31 mouse cellular contexts compared by ENCODE assay signal in the genomic region with DNA sequence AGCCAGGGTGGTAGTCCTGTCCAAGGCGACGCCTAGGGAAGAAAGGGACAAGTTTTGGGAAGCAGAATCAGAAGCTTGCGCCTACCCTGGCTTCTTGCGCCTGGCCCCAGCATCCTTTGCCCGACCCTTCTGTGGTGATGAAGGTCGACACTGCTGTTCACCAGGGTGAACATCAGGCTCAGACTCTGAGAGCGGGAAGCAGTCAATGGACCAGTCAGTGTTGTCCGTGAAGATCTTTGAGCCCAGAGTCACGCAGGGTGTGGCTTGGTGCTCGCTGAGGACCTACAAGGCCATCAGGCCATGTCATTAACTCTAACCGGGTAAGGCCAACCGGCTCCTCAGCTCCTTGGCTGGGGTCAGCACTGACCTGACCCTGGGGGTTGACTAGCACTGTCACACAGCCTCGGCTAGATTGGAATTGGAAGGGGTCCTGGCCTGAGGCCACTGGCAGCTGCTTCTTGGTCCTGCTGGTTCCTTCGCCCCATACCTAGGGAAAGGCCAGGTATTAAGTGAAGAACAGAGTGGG. TPM values are rescaled to one million over a fixed set of nuclear protein-coding genes. Genes with fewer than 3 reads are reported as not detected.
A peak's percentile ranks its signal among the peaks of the same experiment; 100 is the strongest.
DNase-seq lines count a peak whose midpoint lies in the region; ATAC-seq and TF ChIP-seq lines count a peak whose summit lies in the region.
"Had no signal": no experiment of that assay in that cellular context is flagged by ENCODE, and none has a peak within 500 bp of the region (broad histone marks: within the 10 kb centered on the region; RNA-seq: fewer than 3 reads in every experiment).

No protein-coding gene starts in this region.

- ATAC-seq in forebrain, postnatal 0 days, result no peak
- no peak for ATAC-seq in intestine, postnatal 0 days
- ATAC-seq in intestine, embryonic 15.5 days, result no peak
- no peak for ATAC-seq in midbrain, embryonic 11.5 days (ENCODE audit: low FRiP score)
- no peak for ATAC-seq in midbrain, embryonic 15.5 days (replicated peaks)
- ATAC-seq in liver, embryonic 16.5 days (ENCODE audit: low read depth), result no peak
- ATAC-seq: activated CD4-positive, CD25-positive, alpha-beta regulatory T cell, adult 4 months; forebrain, embryonic 14.5 days had no signal

- peaks cover 30% of the 10 kb centered on the region for H3K4me1 ChIP-seq in forebrain, embryonic 10.5 days
- no peaks in the 10 kb centered on the region for H3K4me1 ChIP-seq in forebrain, postnatal 0 days (ENCODE audit: insufficient read depth)
- H3K4me1 ChIP-seq in intestine, postnatal 0 days (replicated peaks; ENCODE audit: control insufficient read depth, insufficient read depth, low read length), result peaks cover 7% of the 10 kb centered on the region; the same call in 1 of the 2 replicates
- peaks cover 26% of the 10 kb centered on the region for H3K4me1 ChIP-seq in intestine, embryonic 15.5 days (replicated peaks)
- H3K4me1 ChIP-seq in midbrain, embryonic 11.5 days (ENCODE audit: control insufficient read depth, insufficient read depth, low read length), result peaks cover 5% of the 10 kb centered on the region
- peaks cover 8% of the 10 kb centered on the region for H3K4me1 ChIP-seq in midbrain, embryonic 15.5 days
- H3K4me1 ChIP-seq in liver, embryonic 16.5 days (ENCODE audit: control insufficient read depth, low read depth, low read length), result peaks cover 72% of the 10 kb centered on the region

- H3K9ac ChIP-seq in forebrain, postnatal 0 days, result no peak overlapping the region
- no peak overlapping the region for H3K9ac ChIP-seq in intestine, postnatal 0 days (ENCODE audit: low read depth, low read length)
- no peak overlapping the region for H3K9ac ChIP-seq in intestine, embryonic 15.5 days
- no peak overlapping the region for H3K9ac ChIP-seq in midbrain, embryonic 11.5 days (ENCODE audit: low read length)
- H3K9ac ChIP-seq in midbrain, embryonic 15.5 days, result no peak overlapping the region
- H3K9ac ChIP-seq in liver, embryonic 16.5 days (ENCODE audit: low read depth, low read length), result no peak overlapping the region; the same call in 1 of the 2 replicates
- H3K9ac ChIP-seq: heart, embryonic 15.5 days; hindbrain, embryonic 14.5 days; kidney, embryonic 15.5 days; lung, embryonic 14.5 days had no signal

- H3K9me3 ChIP-seq in forebrain, embryonic 10.5 days, result no peaks in the 10 kb centered on the region
- no peaks in the 10 kb centered on the region for H3K9me3 ChIP-seq in forebrain, postnatal 0 days (ENCODE audit: low read length)
- H3K9me3 ChIP-seq in intestine, postnatal 0 days (ENCODE audit: control insufficient read depth), result no peaks in the 10 kb centered on the region
- no peaks in the 10 kb centered on the region for H3K9me3 ChIP-seq in intestine, embryonic 15.5 days
- no peaks in the 10 kb centered on the region for H3K9me3 ChIP-seq in midbrain, embryonic 11.5 days (ENCODE audit: control insufficient read depth, low read length)
- no peaks in the 10 kb centered on the region for H3K9me3 ChIP-seq in midbrain, embryonic 15.5 days
- no peaks in the 10 kb centered on the region for H3K9me3 ChIP-seq in liver, embryonic 16.5 days (replicated peaks; ENCODE audit: control insufficient read depth, low read length)
- H3K9me3 ChIP-seq: heart, embryonic 15.5 days; kidney, embryonic 15.5 days had no signal

- no peaks in the 10 kb centered on the region for H3K36me3 ChIP-seq in forebrain, embryonic 10.5 days (replicated peaks)
- H3K36me3 ChIP-seq in forebrain, postnatal 0 days (ENCODE audit: insufficient read depth), result no peaks in the 10 kb centered on the region
- H3K36me3 ChIP-seq in intestine, postnatal 0 days (ENCODE audit: control insufficient read depth, insufficient read depth), result no peaks in the 10 kb centered on the region
- H3K36me3 ChIP-seq in intestine, embryonic 15.5 days, result no peaks in the 10 kb centered on the region
- no peaks in the 10 kb centered on the region for H3K36me3 ChIP-seq in midbrain, embryonic 11.5 days (ENCODE audit: control insufficient read depth, insufficient read depth, low read length)
- H3K36me3 ChIP-seq in midbrain, embryonic 15.5 days (replicated peaks), result no peaks in the 10 kb centered on the region
- H3K36me3 ChIP-seq in liver, embryonic 16.5 days (ENCODE audit: control insufficient read depth, insufficient read depth), result no peaks in the 10 kb centered on the region
- H3K36me3 ChIP-seq: heart, embryonic 15.5 days; kidney, embryonic 15.5 days had no signal

- WGBS in forebrain, embryonic 10.5 days, result 91% methylated on average over 14 of the region's 14 CpGs
- 89% methylated on average over 14 of the region's 14 CpGs for WGBS in forebrain, postnatal 0 days
- WGBS in intestine, postnatal 0 days, result 70% methylated on average over 14 of the region's 14 CpGs
- 81% methylated on average over 14 of the region's 14 CpGs for WGBS in intestine, embryonic 15.5 days
- 94% methylated on average over 14 of the region's 14 CpGs for WGBS in midbrain, embryonic 11.5 days
- 91% methylated on average over 14 of the region's 14 CpGs for WGBS in midbrain, embryonic 15.5 days
- WGBS in liver, embryonic 16.5 days (ENCODE audit: insufficient replicate concordance), result 83% methylated on average over 14 of the region's 14 CpGs

- DNase-seq in forebrain, embryonic 10.5 days (ENCODE audit: extremely low spot score, low spot score), result no peak
- DNase-seq in forebrain, postnatal 0 days, result no peak
- peak; percentile 53 for DNase-seq in midbrain, embryonic 11.5 days (ENCODE audit: low spot score, missing footprints)
- DNase-seq in left cerebral cortex, adult 11 months (ENCODE audit: low spot score), result no peak
- DNase-seq: adrenal gland, adult 2 months; adrenal gland, postnatal 36 days; cerebellum, adult 18-20 months; cerebellum, postnatal 14 days; heart, postnatal 36 days; kidney, adult 18-20 months; lung, embryonic 14.5 days; lung, postnatal 14 days; retina, postnatal 1 day; right cerebral cortex, postnatal 14 days; thymus, adult 18-20 months; thymus, postnatal 25 days had no signal

- no peak overlapping the region for H3K4me3 ChIP-seq in forebrain, embryonic 10.5 days
- no peak overlapping the region for H3K4me3 ChIP-seq in forebrain, postnatal 0 days (ENCODE audit: low read depth, low read length)
- H3K4me3 ChIP-seq in intestine, postnatal 0 days (ENCODE audit: low read depth, low read length), result no peak overlapping the region
- H3K4me3 ChIP-seq in intestine, embryonic 15.5 days (replicated peaks), result no peak overlapping the region
- H3K4me3 ChIP-seq in midbrain, embryonic 11.5 days (ENCODE audit: low read depth, low read length), result no peak overlapping the region
- H3K4me3 ChIP-seq in midbrain, embryonic 15.5 days, result no peak overlapping the region
- H3K4me3 ChIP-seq in liver, embryonic 16.5 days (ENCODE audit: low read depth, low read length), result no peak overlapping the region
- H3K4me3 ChIP-seq: heart, embryonic 15.5 days; kidney, embryonic 15.5 days had no signal

- no peaks in the 10 kb centered on the region for H3K27me3 ChIP-seq in forebrain, embryonic 10.5 days (ENCODE audit: poor library complexity, severe bottlenecking)
- no peaks in the 10 kb centered on the region for H3K27me3 ChIP-seq in forebrain, postnatal 0 days (ENCODE audit: insufficient read depth, low read length)
- H3K27me3 ChIP-seq in intestine, postnatal 0 days (replicated peaks; ENCODE audit: control insufficient read depth, insufficient read depth, low read length), result no peaks in the 10 kb centered on the region
- H3K27me3 ChIP-seq in intestine, embryonic 15.5 days (replicated peaks), result no peaks in the 10 kb centered on the region
- H3K27me3 ChIP-seq in midbrain, embryonic 11.5 days (ENCODE audit: control insufficient read depth, insufficient read depth, low read length), result no peaks in the 10 kb centered on the region
- H3K27me3 ChIP-seq in midbrain, embryonic 15.5 days (replicated peaks), result no peaks in the 10 kb centered on the region
- H3K27me3 ChIP-seq in liver, embryonic 16.5 days (ENCODE audit: control insufficient read depth, insufficient read depth, low read depth, low read length), result no peaks in the 10 kb centered on the region
- H3K27me3 ChIP-seq: heart, embryonic 15.5 days; kidney, embryonic 15.5 days had no signal

- H3K27ac ChIP-seq in forebrain, embryonic 10.5 days, result peak overlapping the region; percentile 35
- H3K27ac ChIP-seq in forebrain, postnatal 0 days (ENCODE audit: low read depth, low read length), result no peak overlapping the region
- peak overlapping the region; percentile 41 for H3K27ac ChIP-seq in intestine, postnatal 0 days (ENCODE audit: low read depth, low read length)
- H3K27ac ChIP-seq in intestine, embryonic 15.5 days, result no peak overlapping the region
- no peak overlapping the region for H3K27ac ChIP-seq in midbrain, embryonic 11.5 days (ENCODE audit: low read depth, low read length)
- H3K27ac ChIP-seq in midbrain, embryonic 15.5 days, result no peak overlapping the region
- H3K27ac ChIP-seq in liver, embryonic 16.5 days (ENCODE audit: low read length), result peak overlapping the region; percentile 87
- H3K27ac ChIP-seq: heart, embryonic 15.5 days; hindbrain, embryonic 14.5 days; kidney, embryonic 15.5 days; stomach, postnatal 0 days had no signal

- no peak for TF ChIP-seq CTCF in forebrain, postnatal 0 days (IDR thresholded peaks at IDR 0.05; ENCODE audit: low read depth)
- no peak for TF ChIP-seq CTCF in intestine, postnatal 0 days (IDR thresholded peaks at IDR 0.05; ENCODE audit: low read depth)

- no peak overlapping the region for H3K4me2 ChIP-seq in forebrain, postnatal 0 days (ENCODE audit: low read depth)
- H3K4me2 ChIP-seq in intestine, postnatal 0 days (replicated peaks; ENCODE audit: low read depth), result no peak overlapping the region
- H3K4me2 ChIP-seq in intestine, embryonic 15.5 days (replicated peaks), result no peak overlapping the region
- no peak overlapping the region for H3K4me2 ChIP-seq in midbrain, embryonic 11.5 days
- H3K4me2 ChIP-seq in midbrain, embryonic 15.5 days, result no peak overlapping the region
- no peak overlapping the region for H3K4me2 ChIP-seq in liver, embryonic 16.5 days (ENCODE audit: low read depth, low read length)
- H3K4me2 ChIP-seq: heart, embryonic 15.5 days; hindbrain, embryonic 14.5 days; kidney, embryonic 15.5 days; lung, embryonic 14.5 days had no signal

RNA-seq across cellular contexts. Expression of a gene that starts 3.2 kb away (rescaled TPM):
- polyA plus RNA-seq in forebrain, embryonic 10.5 days (2016; fragmentation: Nextera tagmentation; extraction: Ambion mirVana), result 3.4 and 4.4 TPM in 2 replicates
- 0.62 TPM in 1 of 2 replicates, not detected in the other for total RNA-seq in forebrain, postnatal 0 days (2014; rRNA removed)
- 0.15 and 0.33 TPM in 2 replicates for polyA plus RNA-seq in forebrain, postnatal 0 days (2015; fragmentation: Nextera tagmentation; extraction: Ambion mirVana)
- 2.7 and 3.4 TPM in 2 replicates for polyA plus RNA-seq in intestine, postnatal 0 days (2015; fragmentation: Nextera tagmentation; extraction: Ambion mirVana)
- polyA plus RNA-seq in intestine, embryonic 15.5 days (2015; fragmentation: Nextera tagmentation; extraction: Ambion mirVana), result 3.5 and 3.6 TPM in 2 replicates
- polyA plus RNA-seq in midbrain, embryonic 11.5 days (2014; fragmentation: Nextera tagmentation; extraction: Ambion mirVana), result 2.1 and 2.5 TPM in 2 replicates
- 0.87 and 1.4 TPM in 2 replicates for polyA plus RNA-seq in midbrain, embryonic 15.5 days (2015; fragmentation: Nextera tagmentation; extraction: Ambion mirVana)
- polyA plus RNA-seq in liver, embryonic 16.5 days (2015; fragmentation: Nextera tagmentation; extraction: Ambion mirVana), result 0.80 and 0.84 TPM in 2 replicates
- total RNA-seq: gastrocnemius, adult 18-20 months; gastrocnemius, postnatal 4 days; heart, postnatal 36 days; layer of hippocampus, adult 18-20 months; layer of hippocampus, postnatal 10 days; left cerebral cortex, postnatal 36 days had no signal

RNA-seq across cellular contexts. Expression of a gene that starts 5.0 kb away (rescaled TPM):
- 50.8 and 53.8 TPM in 2 replicates for polyA plus RNA-seq in forebrain, embryonic 10.5 days (2016; fragmentation: Nextera tagmentation; extraction: Ambion mirVana)
- total RNA-seq in forebrain, postnatal 0 days (2014; rRNA removed), result 13.3 and 15.8 TPM in 2 replicates
- 15.6 and 19.1 TPM in 2 replicates for polyA plus RNA-seq in forebrain, postnatal 0 days (2015; fragmentation: Nextera tagmentation; extraction: Ambion mirVana)
- polyA plus RNA-seq in intestine, postnatal 0 days (2015; fragmentation: Nextera tagmentation; extraction: Ambion mirVana), result 47.6 and 52.7 TPM in 2 replicates
- polyA plus RNA-seq in intestine, embryonic 15.5 days (2015; fragmentation: Nextera tagmentation; extraction: Ambion mirVana), result 63.7 and 70.0 TPM in 2 replicates
- polyA plus RNA-seq in midbrain, embryonic 11.5 days (2014; fragmentation: Nextera tagmentation; extraction: Ambion mirVana), result 33.5 and 38.3 TPM in 2 replicates
- 24.0 and 26.3 TPM in 2 replicates for polyA plus RNA-seq in midbrain, embryonic 15.5 days (2015; fragmentation: Nextera tagmentation; extraction: Ambion mirVana)
- 23.9 and 26.4 TPM in 2 replicates for polyA plus RNA-seq in liver, embryonic 16.5 days (2015; fragmentation: Nextera tagmentation; extraction: Ambion mirVana)

RNA-seq across cellular contexts. Expression of a gene that starts 16.7 kb away (rescaled TPM):
- 15.5 and 15.6 TPM in 2 replicates for polyA plus RNA-seq in forebrain, embryonic 10.5 days (2016; fragmentation: Nextera tagmentation; extraction: Ambion mirVana)
- total RNA-seq in forebrain, postnatal 0 days (2014; rRNA removed), result 11.1 and 11.7 TPM in 2 replicates
- 10.2 and 10.7 TPM in 2 replicates for polyA plus RNA-seq in forebrain, postnatal 0 days (2015; fragmentation: Nextera tagmentation; extraction: Ambion mirVana)
- polyA plus RNA-seq in intestine, postnatal 0 days (2015; fragmentation: Nextera tagmentation; extraction: Ambion mirVana), result 3.2 and 3.7 TPM in 2 replicates
- 5.1 and 5.4 TPM in 2 replicates for polyA plus RNA-seq in intestine, embryonic 15.5 days (2015; fragmentation: Nextera tagmentation; extraction: Ambion mirVana)
- polyA plus RNA-seq in midbrain, embryonic 11.5 days (2014; fragmentation: Nextera tagmentation; extraction: Ambion mirVana), result 7.5 and 8.8 TPM in 2 replicates
- 12.8 and 13.8 TPM in 2 replicates for polyA plus RNA-seq in midbrain, embryonic 15.5 days (2015; fragmentation: Nextera tagmentation; extraction: Ambion mirVana)
- 8.3 and 9.5 TPM in 2 replicates for polyA plus RNA-seq in liver, embryonic 16.5 days (2015; fragmentation: Nextera tagmentation; extraction: Ambion mirVana)

RNA-seq across cellular contexts. Expression of a gene that starts 16.9 kb away (rescaled TPM):
- 80.6 and 82.7 TPM in 2 replicates for polyA plus RNA-seq in forebrain, embryonic 10.5 days (2016; fragmentation: Nextera tagmentation; extraction: Ambion mirVana)
- 103 and 149 TPM in 2 replicates for total RNA-seq in forebrain, postnatal 0 days (2014; rRNA removed)
- polyA plus RNA-seq in forebrain, postnatal 0 days (2015; fragmentation: Nextera tagmentation; extraction: Ambion mirVana), result 198 and 199 TPM in 2 replicates
- polyA plus RNA-seq in intestine, postnatal 0 days (2015; fragmentation: Nextera tagmentation; extraction: Ambion mirVana), result 71.8 and 72.3 TPM in 2 replicates
- polyA plus RNA-seq in intestine, embryonic 15.5 days (2015; fragmentation: Nextera tagmentation; extraction: Ambion mirVana), result 92.9 and 107 TPM in 2 replicates
- polyA plus RNA-seq in midbrain, embryonic 11.5 days (2014; fragmentation: Nextera tagmentation; extraction: Ambion mirVana), result 86.1 and 103 TPM in 2 replicates
- 181 and 195 TPM in 2 replicates for polyA plus RNA-seq in midbrain, embryonic 15.5 days (2015; fragmentation: Nextera tagmentation; extraction: Ambion mirVana)
- polyA plus RNA-seq in liver, embryonic 16.5 days (2015; fragmentation: Nextera tagmentation; extraction: Ambion mirVana), result 35.3 and 40.1 TPM in 2 replicates

RNA-seq across cellular contexts. Expression of a gene that starts 17.9 kb away (rescaled TPM):
- 121 and 124 TPM in 2 replicates for polyA plus RNA-seq in forebrain, embryonic 10.5 days (2016; fragmentation: Nextera tagmentation; extraction: Ambion mirVana)
- total RNA-seq in forebrain, postnatal 0 days (2014; rRNA removed), result 50.2 and 53.8 TPM in 2 replicates
- polyA plus RNA-seq in forebrain, postnatal 0 days (2015; fragmentation: Nextera tagmentation; extraction: Ambion mirVana), result 26.1 and 35.8 TPM in 2 replicates
- 24.7 and 27.8 TPM in 2 replicates for polyA plus RNA-seq in intestine, postnatal 0 days (2015; fragmentation: Nextera tagmentation; extraction: Ambion mirVana)
- polyA plus RNA-seq in intestine, embryonic 15.5 days (2015; fragmentation: Nextera tagmentation; extraction: Ambion mirVana), result 61.9 and 62.1 TPM in 2 replicates
- polyA plus RNA-seq in midbrain, embryonic 11.5 days (2014; fragmentation: Nextera tagmentation; extraction: Ambion mirVana), result 59.6 and 78.3 TPM in 2 replicates
- 77.3 and 85.7 TPM in 2 replicates for polyA plus RNA-seq in midbrain, embryonic 15.5 days (2015; fragmentation: Nextera tagmentation; extraction: Ambion mirVana)
- 23.8 and 28.5 TPM in 2 replicates for polyA plus RNA-seq in liver, embryonic 16.5 days (2015; fragmentation: Nextera tagmentation; extraction: Ambion mirVana)

Comparison
In these comparisons a context has a peak if more than half of its experiments do, and no peak if none do; other contexts are left out.
1. H3K27ac ChIP-seq: peak in forebrain, embryonic 10.5 days (single experiment), intestine, postnatal 0 days (single experiment) and liver, embryonic 16.5 days (single experiment); none in forebrain, postnatal 0 days (single experiment), intestine, embryonic 15.5 days (single experiment), midbrain, embryonic 11.5 days (single experiment) and midbrain, embryonic 15.5 days (single experiment).